Mouse (Mus musculus) left cerebral cortex, adult 11 months (tissue): Measurements from ENCODE around the gene Muc2.

Source experiments
- DNase-seq: peaks from one replicate; pipeline ENCODE4 v3.0.0; 2022; ENCODE audit warnings: low spot score

The Muc2 gene

DNA sequence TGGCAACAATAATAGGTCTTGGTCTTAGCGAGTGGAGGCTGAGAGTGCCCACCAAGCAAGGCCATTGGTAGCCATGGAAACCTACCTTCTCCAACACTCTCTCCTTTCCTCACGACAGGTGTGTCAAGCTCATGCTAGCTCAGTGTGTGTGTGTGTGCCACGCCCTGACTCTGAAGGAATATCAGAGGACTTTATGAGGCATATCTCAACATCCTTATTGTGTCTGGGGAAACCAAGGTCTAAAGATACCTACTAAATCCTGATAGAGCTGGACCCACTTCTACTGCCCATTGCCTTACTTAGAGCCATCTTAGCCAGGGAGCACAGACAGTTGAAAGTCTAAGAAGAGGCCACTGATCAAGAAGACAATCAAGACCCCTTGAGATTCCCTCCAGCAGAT is 80.4 kb downstream of the Muc2 start:
- DNase-seq, result no peak

DNA sequence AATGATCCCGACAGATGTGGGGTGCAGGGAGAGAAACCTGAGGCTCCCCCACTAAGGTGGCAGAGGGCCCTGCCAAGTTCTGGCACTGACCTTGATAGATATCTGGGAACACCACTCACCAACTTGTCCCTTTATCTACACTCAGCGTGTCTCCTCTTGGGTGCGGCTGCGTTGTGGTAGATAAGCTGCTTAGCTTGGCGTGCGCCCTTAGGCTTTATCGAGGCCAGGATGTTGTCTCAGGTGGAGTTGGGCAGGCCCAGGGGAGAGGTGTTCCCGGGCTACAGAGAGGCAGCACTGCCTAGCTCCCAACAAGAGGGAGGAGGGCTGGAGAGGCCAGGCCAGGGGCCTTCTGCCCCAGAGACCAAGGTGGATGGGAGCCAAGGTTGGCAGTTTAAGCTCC is 80.8 kb downstream of the Muc2 start:
- no peak for DNase-seq

DNA sequence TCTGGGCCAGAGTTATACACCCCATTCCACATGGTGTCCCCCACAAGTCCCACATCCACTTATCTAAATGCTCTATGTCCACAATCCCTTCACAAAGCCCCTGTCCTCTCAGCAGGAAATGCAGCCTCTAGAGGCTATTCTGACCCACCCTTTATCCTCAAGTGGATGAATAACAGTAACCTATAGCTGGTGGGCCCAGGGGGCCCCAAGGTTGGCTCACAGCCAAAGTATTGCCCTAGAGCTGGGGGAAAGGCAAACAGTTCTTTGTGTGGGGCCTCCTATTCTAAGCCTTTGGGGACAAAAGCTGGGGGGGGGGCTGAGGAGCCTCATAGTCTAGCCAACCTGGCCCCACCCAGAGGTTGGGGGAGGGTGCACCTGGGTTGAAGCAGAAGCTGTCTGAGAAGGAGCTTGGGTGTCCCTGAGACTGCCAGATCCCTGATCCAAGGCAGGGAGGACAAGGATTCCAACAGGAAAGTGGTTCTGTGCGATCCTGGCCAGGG is 82.0 kb downstream of the Muc2 start:
- no peak for DNase-seq

DNA sequence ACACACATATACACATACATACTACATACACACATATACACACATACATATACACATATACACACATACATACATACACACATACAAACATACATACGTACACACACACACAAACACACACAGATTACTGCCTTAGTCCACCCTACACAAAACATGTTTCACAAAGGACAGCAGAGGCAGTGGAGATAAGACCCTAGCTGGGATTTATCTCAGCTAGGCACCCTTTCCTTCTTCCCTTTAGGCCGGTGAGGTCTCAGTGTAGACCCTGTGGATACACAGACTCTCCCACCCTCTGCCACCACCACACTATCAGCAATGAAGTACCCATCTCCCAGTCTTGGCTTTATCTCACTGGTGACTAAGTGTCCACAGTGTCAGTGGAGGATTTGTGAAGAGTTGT is 84.7 kb downstream of the Muc2 start:
- DNase-seq, result no peak

DNA sequence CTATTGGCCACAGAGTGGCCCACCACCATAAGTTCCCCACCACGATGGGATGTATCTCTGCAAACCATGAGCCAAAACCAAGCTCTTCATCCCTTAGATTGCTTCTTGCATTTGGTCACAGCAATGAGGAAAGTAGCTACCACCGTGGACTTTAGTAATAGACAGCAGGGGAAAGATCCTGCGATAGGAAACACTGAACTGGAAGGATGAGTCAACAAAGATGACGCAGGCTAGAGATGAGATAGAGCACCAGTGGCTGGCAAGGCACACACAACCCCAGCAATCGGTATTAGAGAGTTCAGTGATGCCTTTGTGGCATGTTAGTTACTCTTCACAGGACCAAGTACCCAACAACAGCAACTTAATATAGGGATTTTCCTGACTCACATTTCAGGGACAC is 86.1 kb downstream of the Muc2 start:
- no peak for DNase-seq

DNA sequence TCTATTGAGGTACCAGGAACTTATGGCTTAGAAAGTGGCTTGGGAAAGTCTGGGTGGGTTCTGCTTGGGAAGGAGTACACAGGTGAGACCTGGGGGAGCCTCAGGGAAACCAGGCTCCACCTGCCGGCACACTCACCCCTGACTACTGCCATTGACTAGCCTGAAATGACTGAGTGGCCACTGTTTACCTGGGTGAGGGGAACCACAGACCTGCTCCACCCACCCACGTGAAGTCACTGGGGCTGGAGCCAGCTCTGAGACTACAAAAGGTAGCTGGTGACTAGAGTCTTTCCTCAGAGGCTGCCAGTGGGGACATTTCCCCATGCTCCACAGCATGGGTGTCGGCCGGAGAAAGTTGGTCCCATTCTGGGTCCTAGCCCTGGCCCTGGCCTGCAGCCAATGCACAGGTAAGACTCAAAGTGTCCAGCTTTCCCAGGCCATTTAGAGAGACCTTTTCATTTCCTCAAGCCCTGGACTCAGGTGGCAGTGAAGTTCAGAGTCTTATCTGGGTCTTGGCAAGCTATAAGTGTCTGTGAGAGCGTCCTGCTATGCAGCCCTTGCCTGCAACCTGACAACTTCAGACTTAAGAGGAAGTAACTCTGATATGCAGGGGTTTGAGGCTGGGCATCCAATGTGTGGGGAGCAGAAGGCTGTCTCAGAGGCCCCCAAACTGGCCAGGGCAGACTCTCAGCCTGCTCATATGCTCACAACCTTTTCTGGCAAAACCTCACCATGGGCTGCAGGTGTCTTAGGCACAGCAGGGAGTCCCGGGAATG is 98.7 kb downstream of the Muc2 start, which contains the start of gene Muc5ac:
TSS of gene Muc5ac (plus strand) at position 296 of the 776 bp plus-strand sequence.
- no peak for DNase-seq

DNA sequence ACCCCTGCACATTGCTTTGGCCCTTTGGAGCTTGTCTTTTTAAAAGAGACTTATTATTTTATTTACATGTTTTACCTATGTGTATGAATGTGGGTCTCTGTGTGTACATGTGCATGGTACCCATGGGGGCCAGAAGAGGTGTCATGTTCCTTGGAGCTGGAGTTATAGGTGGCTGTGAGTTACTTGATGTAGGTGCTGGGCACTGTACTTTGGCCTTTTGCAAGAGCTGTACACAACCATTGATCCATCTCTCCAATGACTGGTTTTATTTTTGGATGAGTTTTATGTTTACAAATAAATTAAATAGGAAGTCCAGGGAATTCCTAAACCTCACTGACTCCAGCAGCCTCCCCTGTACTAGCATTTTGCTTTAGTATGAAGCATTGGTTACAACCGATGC is 104.1 kb downstream of the Muc2 start:
- no peak for DNase-seq

DNA sequence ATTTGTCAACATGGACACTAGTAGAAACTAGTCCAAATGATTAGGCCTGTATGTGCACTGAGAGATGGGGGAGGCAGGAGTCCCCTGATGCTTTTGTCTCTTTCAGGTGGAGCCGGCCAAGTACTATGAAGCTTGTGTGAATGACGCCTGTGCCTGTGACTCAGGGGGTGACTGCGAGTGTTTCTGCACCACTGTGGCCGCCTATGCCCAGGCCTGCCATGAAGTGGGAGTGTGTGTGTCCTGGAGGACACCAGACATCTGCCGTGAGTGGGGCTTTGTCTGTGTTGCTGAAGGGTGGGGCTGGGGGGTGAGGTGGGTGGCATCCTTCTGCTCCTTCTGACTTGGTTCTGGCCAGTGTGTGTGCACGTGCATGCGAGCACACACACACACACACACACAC is 113.1 kb downstream of the Muc2 start:
- no peak for DNase-seq
